Mouse (Mus musculus) liver, postnatal 0 days (tissue): ENCODE measurements around the gene Numb. TPM values are rescaled to one million over a fixed set of nuclear protein-coding genes. Genes with fewer than 3 reads are reported as not detected.

Experiments used
- ATAC-seq: fragments of 200-750 bp; cut with Nextera tagmentation; 2 replicates; pipeline ENCODE4 v1.8.0; 2017; ENCODE audit warnings: mild to moderate bottlenecking, moderate library complexity
- DNase-seq: peaks from one replicate; pipeline ENCODE4 v3.0.0-alpha.2; 2016
- H3K27ac ChIP-seq: fragments of 300-500 bp; sonication (generic); 2 replicates; pipeline ENCODE4 v1.5.1; 2014; ENCODE audit warnings: antibody characterized with exemption, moderate library complexity, mild to moderate bottlenecking, low read depth
- H3K27me3 ChIP-seq: fragments of 300-500 bp; sonication (generic); 2 replicates; pipeline ENCODE4 v1.6.1; 2014; ENCODE audit warnings: low read length, control low read depth, mixed read lengths; ENCODE audit not compliant: insufficient read depth
- H3K36me3 ChIP-seq: fragments of 300-500 bp; sonication (generic); replicated peaks from 2 replicates; pipeline ENCODE4 v1.6.1; 2014; ENCODE audit warnings: mild to moderate bottlenecking, control low read depth, low read length, moderate library complexity, mixed read lengths; ENCODE audit not compliant: insufficient read depth
- H3K4me1 ChIP-seq: fragments of 300-500 bp; sonication (generic); 2 replicates; pipeline ENCODE4 v1.6.1; 2014; ENCODE audit warnings: antibody characterized with exemption, mild to moderate bottlenecking, control low read depth; ENCODE audit not compliant: insufficient read depth
- H3K4me2 ChIP-seq: fragments of 300-500 bp; sonication (generic); 2 replicates; pipeline ENCODE4 v1.6.1; 2014; ENCODE audit warnings: low read depth, mild to moderate bottlenecking, low read length, moderate library complexity, mixed read lengths
- H3K4me3 ChIP-seq: fragments of 300-500 bp; sonication (generic); 2 replicates; pipeline ENCODE4 v1.5.1; 2014; ENCODE audit warnings: low read depth, low read length
- H3K9ac ChIP-seq: fragments of 300-500 bp; sonication (generic); replicated peaks from 2 replicates; pipeline ENCODE4 v1.6.1; 2014; ENCODE audit warnings: mild to moderate bottlenecking, moderate library complexity
- H3K9me3 ChIP-seq: fragments of 300-500 bp; sonication (generic); 2 replicates; pipeline ENCODE4 v1.6.1; 2016; ENCODE audit warnings: mild to moderate bottlenecking, control low read depth, low read length, mixed read lengths
- CTCF ChIP-seq: sonication (generic); IDR thresholded peaks from 2 replicates; pipeline ENCODE4 v1.5.1; 2016; ENCODE audit warnings: antibody characterized with exemption, low read depth
- EP300 ChIP-seq: IDR thresholded peaks from 2 replicates; pipeline ENCODE4 v1.6.1; 2016; ENCODE audit warnings: antibody characterized with exemption, low read depth, mild to moderate bottlenecking
- WGBS: fragments of 180-500 bp; shearing (Covaris S2); extraction: QIAGEN DNeasy Blood & Tissue Kit; methylation state at CpG from one replicate; pipeline ENCODE4 v1.1.7; 2014; ENCODE audit not compliant: insufficient replicate concordance; 5-methylcytosine and 5-hydroxymethylcytosine counted together
- polyA plus RNA-seq: library from polyadenylated mRNA; unstranded; fragments of >200 nt; fragmentation: Nextera tagmentation; extraction: Ambion mirVana; gene quantifications from 2 replicates; pipeline ENCODE4 v1.2.1, GENCODE M21; 2015

The Numb gene
- polyA plus RNA-seq, 1 experiment from 2014 or later, result 14.5 TPM

DNA sequence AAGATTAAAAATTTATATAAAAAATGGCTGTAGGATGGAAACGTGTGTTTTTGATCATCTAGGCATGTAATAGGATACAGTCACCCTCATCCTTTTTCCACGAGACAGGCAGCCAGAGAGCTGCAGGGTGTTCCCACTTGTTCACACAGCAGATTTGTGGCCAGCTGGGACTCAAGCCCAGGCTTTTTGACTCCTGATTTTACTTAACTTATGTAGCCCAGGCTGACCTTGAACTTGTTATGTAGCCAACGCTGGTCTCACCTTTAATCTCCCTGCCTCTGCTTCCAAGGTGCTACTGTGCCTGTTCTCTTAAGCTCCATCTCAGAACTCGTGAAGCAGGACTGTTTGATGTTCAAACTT, 132.0 kb downstream of the Numb start:
- H3K27me3 ChIP-seq, result no peaks in the 10 kb centered on the region
- H3K4me2 ChIP-seq, result no peak overlapping the region
- TF ChIP-seq CTCF (no peak), EP300 (no peak)
- DNase-seq, result no peak
- WGBS, result 58% methylated on average over 4 of the region's 4 CpGs
- ATAC-seq, result peak; percentile 28; the same call in 1 of the 2 replicates
- no peak overlapping the region for H3K9ac ChIP-seq
- H3K36me3 ChIP-seq, result peaks cover 5% of the 10 kb centered on the region
- no peaks in the 10 kb centered on the region for H3K9me3 ChIP-seq
- no peak overlapping the region for H3K4me3 ChIP-seq
- 0 out of 2 replicates have a peak overlapping the region, but pooled peaks have one; percentile 9 for H3K27ac ChIP-seq
- no peaks in the 10 kb centered on the region for H3K4me1 ChIP-seq

DNA sequence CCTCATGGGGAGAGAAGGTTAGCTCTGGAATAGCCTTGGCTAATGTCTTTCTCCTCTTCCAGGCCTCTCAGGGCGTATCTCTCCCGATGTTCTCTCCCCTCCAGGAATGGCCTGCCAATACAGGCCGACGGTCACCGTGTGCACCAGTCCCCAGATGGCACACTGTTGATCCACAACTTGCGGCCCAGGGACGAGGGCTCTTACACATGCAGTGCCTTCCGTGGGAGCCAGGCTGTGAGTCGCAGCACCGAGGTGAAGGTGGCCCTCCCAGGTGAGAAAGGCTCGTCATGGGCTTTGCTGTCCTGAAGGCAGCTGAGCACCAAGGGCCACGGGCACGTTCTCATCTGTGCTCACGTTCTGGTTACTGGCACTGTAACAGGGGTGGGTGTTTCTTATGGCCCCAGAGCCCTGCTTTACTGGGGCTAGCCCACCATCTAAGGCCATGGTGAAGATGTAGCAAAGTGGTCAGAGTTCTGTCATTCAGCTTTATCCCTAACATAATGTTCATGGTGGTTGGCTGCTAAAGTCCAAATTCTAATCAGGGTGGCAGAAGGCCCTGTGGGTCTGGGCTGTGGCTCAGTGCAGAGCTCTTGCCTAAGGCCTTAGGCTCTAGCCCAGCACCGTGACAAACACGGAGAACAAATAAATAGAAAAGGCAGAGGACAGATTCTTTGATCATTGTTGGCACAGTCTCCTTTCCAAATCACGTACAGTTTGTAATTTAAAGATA, 132.5 kb downstream of the Numb start:
- H3K9me3 ChIP-seq, result no peaks in the 10 kb centered on the region
- peak overlapping the region; percentile 24; the same call in 1 of the 2 replicates for H3K27ac ChIP-seq
- no peak overlapping the region for H3K4me3 ChIP-seq
- DNase-seq, result no peak
- no peak for TF ChIP-seq CTCF
- no peak for TF ChIP-seq EP300
- ATAC-seq, result peak; percentile 75
- 77% methylated on average over 17 of the region's 17 CpGs for WGBS
- no peak overlapping the region for H3K9ac ChIP-seq
- H3K4me2 ChIP-seq, result no peak overlapping the region
- peaks cover 5% of the 10 kb centered on the region for H3K36me3 ChIP-seq
- no peaks in the 10 kb centered on the region for H3K4me1 ChIP-seq
- no peaks in the 10 kb centered on the region for H3K27me3 ChIP-seq

GRCm38 (mm10) chr12:83785305-83785704, 136.4 kb downstream of the Numb start:
- Histone ChIP-seq H3K9me3 (no peaks in the 10 kb centered on the region), H3K4me1 (no peaks in the 10 kb centered on the region), H3K36me3 (no peaks in the 10 kb centered on the region), H3K9ac (no peak overlapping the region), H3K27me3 (no peaks in the 10 kb centered on the region), H3K4me3 (no peak overlapping the region), H3K27ac (no peak overlapping the region), H3K4me2 (no peak overlapping the region)
- 77% methylated on average over 4 of the region's 4 CpGs for WGBS
- TF ChIP-seq EP300 (no peak), CTCF (no peak)
- DNase-seq (no peak), ATAC-seq (no peak)

DNA sequence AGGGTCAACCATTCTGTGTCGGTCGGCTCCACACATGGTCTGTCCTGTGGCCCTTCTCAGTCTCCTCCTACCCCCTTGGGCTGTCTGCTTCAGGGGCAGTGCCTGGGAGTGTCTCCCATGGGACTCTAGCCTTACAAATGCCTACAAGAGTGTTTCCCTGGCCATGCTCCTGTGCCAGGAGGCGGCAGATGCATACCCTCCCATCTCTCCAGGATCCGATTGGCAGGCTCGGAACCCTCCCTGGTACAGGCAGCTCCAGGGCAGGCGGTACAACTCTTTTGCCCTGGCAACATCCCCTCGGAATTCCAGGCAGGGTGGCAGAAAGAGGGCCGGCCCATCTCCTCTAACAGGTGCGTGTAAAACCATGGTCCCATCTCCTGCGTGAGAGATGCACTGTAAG, 139.1 kb downstream of the Numb start:
- no peak for ATAC-seq
- 81% methylated on average over 10 of the region's 10 CpGs for WGBS
- no peak for TF ChIP-seq CTCF

DNA sequence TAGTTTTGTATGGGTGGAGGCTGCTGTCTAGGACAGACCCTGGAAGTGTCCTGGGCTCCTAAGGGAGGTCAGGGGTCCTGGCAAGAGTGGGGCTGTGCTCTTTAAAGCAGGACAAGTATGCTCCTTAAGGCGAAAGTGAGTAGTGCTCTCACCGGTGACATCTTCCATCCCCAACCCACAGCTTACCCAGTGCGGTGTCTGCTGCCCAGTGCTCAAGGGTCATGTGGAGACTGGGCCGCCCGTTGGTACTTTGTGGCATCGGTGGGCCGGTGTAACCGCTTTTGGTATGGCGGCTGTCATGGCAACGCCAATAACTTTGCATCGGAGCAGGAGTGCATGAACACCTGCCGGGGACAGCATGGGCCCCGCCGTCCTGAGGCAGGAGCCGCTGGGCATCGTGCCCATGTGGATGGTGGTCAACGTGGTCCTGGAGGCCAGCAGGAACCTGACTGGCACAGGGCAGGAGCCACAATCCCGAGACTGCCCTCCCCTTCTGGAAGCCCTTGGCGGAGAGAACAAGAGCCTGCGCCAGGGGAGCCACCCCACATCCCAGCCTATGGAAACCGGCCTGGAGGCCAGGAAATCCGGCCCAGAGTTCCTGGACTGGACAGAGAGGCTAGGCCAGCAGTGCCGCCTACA, 140.0 kb downstream of the Numb start:
- ATAC-seq (no peak), DNase-seq (no peak)
- Histone ChIP-seq H3K4me1 (no peaks in the 10 kb centered on the region), H3K36me3 (no peaks in the 10 kb centered on the region), H3K4me3 (no peak overlapping the region), H3K9me3 (no peaks in the 10 kb centered on the region), H3K4me2 (no peak overlapping the region), H3K27ac (no peak overlapping the region), H3K9ac (no peak overlapping the region), H3K27me3 (no peaks in the 10 kb centered on the region)
- WGBS, result 71% methylated on average over 23 of the region's 23 CpGs
- TF ChIP-seq CTCF (no peak), EP300 (no peak)

More for the DNA sequence above, 139.1 kb downstream of the Numb start:
- Histone ChIP-seq H3K27ac (no peak overlapping the region), H3K4me3 (no peak overlapping the region), H3K9me3 (no peaks in the 10 kb centered on the region), H3K36me3 (no peaks in the 10 kb centered on the region), H3K9ac (no peak overlapping the region), H3K4me1 (no peaks in the 10 kb centered on the region), H3K27me3 (no peaks in the 10 kb centered on the region), H3K4me2 (no peak overlapping the region)
- no peak for DNase-seq

GRCm38 (mm10) chr12:83781204-83781603, 140.5 kb downstream of the Numb start:
- no peak overlapping the region for H3K4me3 ChIP-seq
- no peaks in the 10 kb centered on the region for H3K9me3 ChIP-seq
- 74% methylated on average over 7 of the region's 7 CpGs for WGBS
- no peak overlapping the region for H3K27ac ChIP-seq
- no peak for DNase-seq
- ATAC-seq, result no peak
- no peak overlapping the region for H3K9ac ChIP-seq
- H3K27me3 ChIP-seq, result no peaks in the 10 kb centered on the region
- H3K4me2 ChIP-seq, result no peak overlapping the region
- no peaks in the 10 kb centered on the region for H3K4me1 ChIP-seq
- H3K36me3 ChIP-seq, result no peaks in the 10 kb centered on the region
- TF ChIP-seq EP300, result no peak
- no peak for TF ChIP-seq CTCF
